Mouse (Mus musculus) thymus, postnatal 4 days (tissue): Measurements from ENCODE around the gene Cyp2f2.
A peak's percentile ranks its signal among the peaks of the same experiment; 100 is the strongest.

Experiments used
- DNase-seq: peaks from one replicate; pipeline ENCODE4 v3.0.0; 2021

Cyp2f2 gene

GRCm38 (mm10) chr7:27156005-27156404 is 36.3 kb downstream of the Cyp2f2 start:
- no peak for DNase-seq

GRCm38 (mm10) chr7:27158171-27158570 is 38.5 kb downstream of the Cyp2f2 start:
- DNase-seq, result no peak

DNA sequence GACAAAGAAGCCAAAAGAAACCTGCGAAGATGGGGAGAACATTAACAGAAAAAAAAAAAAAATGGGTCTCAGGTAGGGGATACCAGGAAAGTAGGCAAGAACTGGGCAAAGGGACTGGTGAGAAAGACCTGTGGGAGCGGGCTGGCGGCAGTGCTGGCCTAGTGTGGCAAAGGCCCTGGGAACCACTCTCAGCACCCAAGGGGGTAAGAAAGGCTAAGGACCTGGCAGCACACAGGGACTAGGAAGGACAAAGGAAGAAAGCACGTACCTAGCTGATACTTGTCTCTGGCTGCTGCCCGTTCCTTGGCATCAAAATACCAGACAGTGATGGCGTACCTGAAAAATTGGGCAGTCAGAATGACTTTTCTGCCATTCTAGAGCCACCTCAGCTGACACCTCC is 39.5 kb downstream of the Cyp2f2 start:
- DNase-seq, result no peak

GRCm38 (mm10) chr7:27159882-27160281 is 40.2 kb downstream of the Cyp2f2 start:
- DNase-seq, result peak; percentile 94

DNA sequence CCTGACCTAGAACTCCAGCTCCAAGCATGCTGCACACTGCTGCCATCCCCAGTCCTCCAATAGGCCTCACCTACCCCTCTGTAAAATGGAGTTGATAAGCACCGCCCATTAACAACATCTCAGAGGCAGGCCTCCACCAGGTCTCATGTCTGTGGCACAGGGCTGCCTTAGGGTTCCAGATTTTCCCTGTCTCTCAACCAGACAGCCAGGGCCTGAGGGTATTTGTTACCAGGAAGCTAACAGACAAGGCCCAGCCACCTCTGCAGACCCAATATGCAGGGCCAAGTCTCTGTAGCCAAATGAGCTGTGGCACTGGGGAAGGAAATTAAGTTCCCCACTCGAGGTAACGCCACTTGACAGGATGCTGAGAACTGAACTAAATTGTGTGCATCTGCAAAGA is 41.2 kb downstream of the Cyp2f2 start:
- DNase-seq, result no peak

GRCm38 (mm10) chr7:27161744-27162143 is 42.0 kb downstream of the Cyp2f2 start:
- DNase-seq, result no peak

GRCm38 (mm10) chr7:27162780-27163449 is 43.2 kb downstream of the Cyp2f2 start:
- no peak for DNase-seq

DNA sequence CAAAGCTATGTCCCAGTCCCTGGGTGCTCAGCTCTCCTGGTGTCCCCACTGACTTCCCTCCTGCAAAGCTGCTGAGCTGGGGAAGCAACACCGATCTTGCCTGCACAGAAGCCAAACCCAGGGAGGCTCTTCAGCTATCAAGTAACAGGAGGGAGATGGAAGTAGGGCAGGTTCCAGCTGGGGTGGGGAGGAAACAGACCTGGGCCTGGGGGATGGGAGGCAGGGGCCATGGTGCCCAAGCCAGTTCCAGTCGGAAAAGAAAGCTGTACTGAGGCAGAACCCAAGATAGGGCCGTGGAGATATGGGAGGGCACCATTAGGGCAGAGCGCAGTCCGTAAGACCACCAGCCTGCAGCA is 43.7 kb downstream of the Cyp2f2 start:
- no peak for DNase-seq

- DNase-seq, result no peak
These were observed 44.6 kb downstream of the Cyp2f2 start for GRCm38 (mm10) chr7:27164112-27164947.

- DNase-seq, result peak; percentile 50
These were observed 45.4 kb downstream of the Cyp2f2 start for GRCm38 (mm10) chr7:27165007-27165655.

DNA sequence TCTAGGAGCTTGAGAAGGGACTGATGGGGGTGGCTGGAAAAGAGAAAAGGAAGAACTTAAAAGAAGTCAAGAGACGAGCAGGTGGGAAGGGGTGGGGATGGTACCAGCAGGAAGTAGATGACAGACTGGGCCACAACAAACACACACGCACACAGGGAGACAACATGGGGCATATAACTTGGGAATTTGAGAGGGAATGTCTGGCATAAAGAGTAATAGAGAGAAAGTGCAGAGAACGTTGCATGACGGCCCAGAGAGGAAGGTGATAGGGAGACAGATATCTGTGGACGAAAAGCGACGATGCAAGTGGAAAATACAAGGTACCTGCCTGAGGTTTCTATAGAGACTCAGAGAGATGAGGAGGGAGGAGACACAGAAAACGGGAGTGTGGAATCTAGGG is 46.0 kb downstream of the Cyp2f2 start:
- no peak for DNase-seq

GRCm38 (mm10) chr7:27166229-27166613 is 46.5 kb downstream of the Cyp2f2 start:
- peak; percentile 93 for DNase-seq

DNA sequence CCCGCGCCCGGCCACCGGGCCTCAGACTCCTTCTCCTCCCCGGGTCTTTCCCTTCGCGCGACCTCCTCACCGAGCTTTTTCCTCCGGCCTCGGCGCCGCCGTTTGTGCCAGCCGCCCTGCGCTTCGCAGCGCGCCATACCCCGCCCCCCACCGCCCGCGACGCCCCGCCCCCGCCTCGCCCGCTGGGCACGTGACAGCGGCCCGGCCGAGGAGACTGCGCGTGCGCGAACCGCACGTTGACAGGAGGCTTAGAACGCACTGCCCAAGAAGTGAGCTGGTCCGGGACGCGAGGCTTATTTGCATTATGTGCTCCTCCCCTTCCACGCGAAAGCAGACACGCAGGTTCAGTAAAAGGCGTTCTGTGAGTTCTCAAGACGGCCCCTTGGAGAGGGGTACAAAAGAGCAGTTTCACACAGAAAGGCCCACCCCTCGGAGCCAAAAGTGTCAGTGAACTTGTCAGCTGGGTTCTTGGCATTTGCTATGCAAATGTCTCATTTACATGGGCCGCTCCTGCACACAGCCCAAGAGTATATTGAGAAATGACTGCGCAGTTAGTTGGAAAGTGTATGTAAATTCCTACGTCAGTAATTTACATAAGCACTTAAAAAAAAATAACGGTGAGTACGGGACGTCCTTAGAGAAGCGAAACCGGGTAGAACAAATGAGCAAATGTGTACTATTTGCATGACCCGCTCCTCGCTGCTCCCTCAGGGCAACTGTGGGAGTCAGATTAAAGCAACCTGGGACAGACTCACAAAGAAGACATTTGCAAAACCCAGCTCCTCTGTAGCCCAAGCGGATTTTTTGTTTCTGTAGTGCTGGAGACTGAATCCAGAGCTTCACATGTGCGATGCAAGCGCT is 47.1 kb downstream of the Cyp2f2 start, which contains the start of gene Egln2:
Gene Egln2 (minus strand): TSS at position 189 of the 861 bp plus-strand sequence.
- peak; percentile 98 for DNase-seq

- DNase-seq, result no peak
These were observed 47.9 kb downstream of the Cyp2f2 start for GRCm38 (mm10) chr7:27167475-27168094.

GRCm38 (mm10) chr7:27168371-27168770 is 48.7 kb downstream of the Cyp2f2 start:
- no peak for DNase-seq

GRCm38 (mm10) chr7:27170981-27171380 is 51.3 kb downstream of the Cyp2f2 start:
- DNase-seq, result no peak

DNA sequence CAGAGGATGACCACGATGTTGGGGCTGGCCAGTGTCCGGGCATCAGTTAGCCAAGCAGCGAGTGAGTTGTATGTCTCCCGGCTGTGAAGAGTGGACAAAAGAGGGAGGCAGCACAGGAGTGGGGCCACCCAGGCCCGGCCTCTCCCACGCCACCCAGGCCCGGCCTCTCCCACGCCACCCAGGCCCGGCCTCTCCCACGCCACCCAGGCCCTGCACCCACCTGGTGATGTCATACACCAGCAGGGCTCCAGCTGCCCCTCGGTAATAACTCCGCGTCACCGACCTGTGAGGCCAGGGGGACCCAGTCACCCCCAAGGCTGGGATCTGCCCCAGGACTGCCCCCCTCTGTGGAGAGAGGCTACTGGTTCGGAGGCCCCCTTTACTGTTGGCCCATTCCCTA is 54.8 kb downstream of the Cyp2f2 start:
- no peak for DNase-seq

- no peak for DNase-seq
These were observed 55.2 kb downstream of the Cyp2f2 start for GRCm38 (mm10) chr7:27174896-27175295.

- DNase-seq, result no peak
These were observed 58.2 kb downstream of the Cyp2f2 start for GRCm38 (mm10) chr7:27177942-27178323.

DNA sequence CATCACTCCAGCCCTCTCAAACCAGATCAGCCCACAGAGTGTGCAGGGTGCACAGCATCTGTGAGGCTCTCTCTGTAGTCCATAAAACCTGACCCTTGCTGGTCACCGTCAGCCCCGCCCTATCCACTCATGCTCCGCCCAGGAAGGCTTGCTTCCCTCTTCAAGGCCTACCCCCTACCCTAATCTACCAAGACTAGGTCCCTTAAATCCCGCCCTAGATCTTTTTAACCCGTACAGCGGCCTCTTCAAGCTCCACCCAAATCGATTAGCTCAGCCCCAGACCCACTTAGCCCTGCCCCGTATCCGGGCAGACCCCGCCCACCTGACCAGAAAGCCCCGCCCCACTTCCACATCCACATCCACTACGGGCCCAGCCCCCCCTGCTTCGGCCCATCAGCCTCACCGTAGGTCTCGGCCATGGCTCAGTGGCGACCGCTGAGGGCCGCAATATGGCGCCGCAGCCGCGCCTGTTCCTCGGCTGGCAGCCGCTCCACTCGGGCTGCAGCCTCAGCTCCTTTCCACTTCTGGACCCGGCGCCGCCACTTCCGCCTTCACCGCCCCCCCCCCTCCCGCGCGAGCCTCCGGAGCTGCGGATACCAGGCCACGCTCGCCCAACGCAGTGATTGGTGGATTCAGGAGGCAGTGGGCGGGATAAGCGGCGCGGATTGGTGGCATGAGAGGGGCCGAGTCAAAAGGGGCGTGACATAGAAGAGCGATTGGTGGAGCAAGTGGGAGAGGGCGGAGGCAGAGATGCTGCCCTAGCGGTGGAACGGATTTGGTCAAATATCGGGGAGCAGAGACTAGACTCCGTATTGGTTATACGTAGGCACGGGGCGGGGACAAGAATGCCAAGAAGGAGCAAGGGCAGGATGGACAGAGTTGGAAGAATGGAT is 58.9 kb downstream of the Cyp2f2 start, which contains the start of gene Rab4b:
Gene Rab4b (minus strand): TSS at position 573 of the 893 bp plus-strand sequence.
- DNase-seq, result peak; percentile 98
